Mouse (Mus musculus) liver, embryonic 14 days (tissue): ENCODE results near the gene Glipr1. TPM values are rescaled to one million over a fixed set of nuclear protein-coding genes. Genes with fewer than 3 reads are reported as not detected.

Experiments
- polyA plus RNA-seq: library from polyadenylated mRNA; depleted of rRNA; stranded (reverse); fragments of >200 nt; gene quantifications from 2 replicates; pipeline ENCODE4 v1.2.3, GENCODE M21; 2012; rRNA removed

Glipr1 gene
- polyA plus RNA-seq: 7.0 and 10.3 TPM in 2 replicates

DNA sequence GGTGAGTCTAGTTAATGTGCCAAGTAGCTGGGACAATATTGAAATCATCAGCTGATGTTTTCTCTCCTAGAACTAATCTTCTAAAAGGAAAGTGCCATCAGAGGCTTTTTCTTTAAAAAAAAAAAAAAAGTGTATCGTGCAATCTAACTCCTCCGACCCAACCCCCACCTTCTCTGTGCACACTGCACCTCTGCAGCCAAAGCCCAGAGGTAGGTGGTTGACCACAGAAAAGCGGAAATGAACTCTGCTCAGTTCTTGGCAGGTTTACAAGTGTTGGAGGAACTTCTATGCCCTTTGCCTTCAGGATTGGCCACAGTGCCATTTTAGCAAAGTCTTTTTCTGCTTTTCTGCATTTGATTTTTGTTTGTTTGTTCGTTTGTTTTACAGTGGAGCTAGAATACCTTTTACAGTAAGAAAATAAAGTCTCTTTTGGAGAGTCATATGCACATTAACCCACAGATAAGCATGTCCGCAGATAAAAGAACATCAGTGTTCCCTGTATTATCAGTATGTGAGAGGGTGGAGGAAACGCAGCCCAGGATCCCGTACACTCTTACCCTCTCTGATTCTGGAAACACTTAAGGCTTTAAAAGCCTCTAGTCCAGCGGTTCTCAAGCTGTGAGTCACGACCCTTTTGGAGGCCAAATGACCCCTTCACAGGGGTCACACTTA is at the start of gene Glipr1:
Gene Glipr1 (minus strand): TSS at position 88 of the 672 bp plus-strand sequence.

DNA sequence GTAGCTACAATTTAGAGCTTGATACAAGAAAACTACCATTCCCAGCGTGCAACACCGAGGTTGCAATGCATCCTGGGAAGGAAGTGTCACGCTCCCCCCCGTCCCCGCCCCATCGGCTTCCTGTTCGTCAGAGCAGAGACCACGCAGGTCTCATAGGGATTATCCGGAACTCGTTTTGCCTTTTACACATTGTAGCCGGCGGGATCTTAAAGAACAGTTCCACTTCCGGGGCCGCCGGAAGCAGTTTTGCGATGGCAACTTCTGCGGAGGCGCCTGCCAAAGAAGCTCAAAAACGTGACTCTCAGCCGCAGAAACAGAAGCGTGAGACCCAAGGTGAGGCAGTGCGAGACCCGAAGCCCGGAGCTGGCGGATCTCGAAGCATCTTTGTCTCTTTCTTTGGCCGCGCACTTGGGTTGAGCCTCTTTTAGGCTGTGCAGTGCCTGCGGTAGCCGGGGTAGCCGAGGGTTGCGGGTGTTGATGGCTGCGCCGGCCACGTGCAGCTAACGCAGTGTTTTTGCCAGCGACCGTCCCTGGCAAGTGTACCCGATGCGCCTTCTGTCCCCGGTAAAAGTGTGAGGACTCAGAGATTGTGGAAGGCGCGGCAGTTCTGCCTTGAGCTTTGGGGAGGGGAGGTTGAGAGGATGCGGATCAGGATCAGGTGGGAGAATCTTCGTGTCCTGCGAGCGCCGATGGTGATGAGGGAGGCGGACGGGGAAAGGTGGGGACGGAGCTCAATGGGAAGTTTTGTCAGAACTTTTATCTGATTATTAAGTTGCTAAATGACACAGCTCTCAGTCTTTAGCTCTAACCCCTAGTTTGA is 29.7 kb downstream of the Glipr1 start, which contains the start of gene Krr1:
Gene Krr1 (plus strand): TSS at position 123 of the 820 bp plus-strand sequence.

Other genes with a start within 250 kb of the Glipr1 start
- 11.2 and 12.9 TPM in 2 replicates for gene Krr1, start 30.0 kb downstream of the Glipr1 start, polyA plus RNA-seq
- gene Glipr1l1, start 57.6 kb upstream of the Glipr1 start, polyA plus RNA-seq: not detected in 2 replicates
- gene Glipr1l2, start 80.7 kb upstream of the Glipr1 start, polyA plus RNA-seq: not detected in 2 replicates
- gene Glipr1l3, start 157.7 kb upstream of the Glipr1 start, polyA plus RNA-seq: not detected in 2 replicates
- 0.01 TPM in 2 replicates for gene Caps2, start 161.0 kb upstream of the Glipr1 start, polyA plus RNA-seq